Mouse (Mus musculus): Measurements from ENCODE around the gene Nr1h4. TPM values are rescaled to one million over a fixed set of nuclear protein-coding genes. Genes with fewer than 3 reads are reported as not detected.
"Not testable (repeated sequence)": the region's sequence is repeated elsewhere in the genome, so short reads cannot be mapped to it uniquely, and the experiment has no call there.

The Nr1h4 gene
- total RNA-seq (2022): under 1 TPM; 0.35 to 0.50 (median 0.41) TPM

- DNase-seq (ENCODE audit: low spot score): peak; percentile 55
Measured at GRCm38 (mm10) chr10:89532929-89533727, at the start of gene Nr1h4. Gene Nr1h4, minus strand, starts transcription at chr10:89533585.

GRCm38 (mm10) chr10:89578801-89579200 is 45.4 kb upstream of the Nr1h4 start:
- DNase-seq (ENCODE audit: low spot score): no peak

GRCm38 (mm10) chr10:89577666-89578065 is 44.3 kb upstream of the Nr1h4 start:
- no peak for DNase-seq (ENCODE audit: low spot score)

GRCm38 (mm10) chr10:89573421-89573820 is 40.0 kb upstream of the Nr1h4 start:
- DNase-seq (ENCODE audit: low spot score): no peak

GRCm38 (mm10) chr10:89572946-89573345 is 39.6 kb upstream of the Nr1h4 start:
- DNase-seq (ENCODE audit: low spot score): no peak

GRCm38 (mm10) chr10:89567391-89567790 is 34.0 kb upstream of the Nr1h4 start:
- DNase-seq (ENCODE audit: low spot score): no peak

GRCm38 (mm10) chr10:89565301-89566022 is 32.1 kb upstream of the Nr1h4 start:
- DNase-seq (ENCODE audit: low spot score): no peak

- DNase-seq (ENCODE audit: low spot score): no peak
Measured at GRCm38 (mm10) chr10:89562113-89562512, 28.7 kb upstream of the Nr1h4 start.

- DNase-seq (ENCODE audit: low spot score): no peak
Measured at GRCm38 (mm10) chr10:89559351-89559750, 26.0 kb upstream of the Nr1h4 start.

GRCm38 (mm10) chr10:89554885-89555284 is 21.5 kb upstream of the Nr1h4 start:
- not testable (repeated sequence) for DNase-seq (ENCODE audit: low spot score)

GRCm38 (mm10) chr10:89553855-89554254 is 20.5 kb upstream of the Nr1h4 start:
- not testable (repeated sequence) for DNase-seq (ENCODE audit: low spot score)

GRCm38 (mm10) chr10:89553015-89553414 is 19.6 kb upstream of the Nr1h4 start:
- no peak for DNase-seq (ENCODE audit: low spot score)

- DNase-seq (ENCODE audit: low spot score): no peak
Measured at GRCm38 (mm10) chr10:89551657-89552056, 18.3 kb upstream of the Nr1h4 start.

- no peak for DNase-seq (ENCODE audit: low spot score)
Measured at GRCm38 (mm10) chr10:89548028-89548427, 14.6 kb upstream of the Nr1h4 start.

GRCm38 (mm10) chr10:89546989-89547388 is 13.6 kb upstream of the Nr1h4 start:
- DNase-seq (ENCODE audit: low spot score): no peak

- no peak for DNase-seq (ENCODE audit: low spot score)
Measured at GRCm38 (mm10) chr10:89543867-89544266, 10.5 kb upstream of the Nr1h4 start.

- DNase-seq (ENCODE audit: low spot score): no peak
Measured at GRCm38 (mm10) chr10:89542321-89542720, 8.9 kb upstream of the Nr1h4 start.

GRCm38 (mm10) chr10:89532451-89532850 is 934 bp downstream of the Nr1h4 start:
- DNase-seq (ENCODE audit: low spot score): no peak

GRCm38 (mm10) chr10:89531976-89532375 is 1.4 kb downstream of the Nr1h4 start:
- no peak for DNase-seq (ENCODE audit: low spot score)

- peak; percentile 50 for DNase-seq (ENCODE audit: low spot score)
Measured at GRCm38 (mm10) chr10:89531194-89531634, 2.2 kb downstream of the Nr1h4 start.

GRCm38 (mm10) chr10:89527054-89527453 is 6.3 kb downstream of the Nr1h4 start:
- peak; percentile 81 for DNase-seq (ENCODE audit: low spot score)

- DNase-seq (ENCODE audit: low spot score): no peak
Measured at GRCm38 (mm10) chr10:89525823-89526222, 7.6 kb downstream of the Nr1h4 start.

GRCm38 (mm10) chr10:89522481-89522880 is 10.9 kb downstream of the Nr1h4 start:
- no peak for DNase-seq (ENCODE audit: low spot score)
